Mouse (Mus musculus) right cerebral cortex, postnatal 25 days (tissue): ENCODE data around the gene Zfp954.
"Not testable (repeated sequence)": the region's sequence is repeated elsewhere in the genome, so short reads cannot be mapped to it uniquely, and the experiment has no call there.

Experiments
- DNase-seq: peaks from one replicate; pipeline ENCODE4 v3.0.0; 2022

The Zfp954 gene

DNA sequence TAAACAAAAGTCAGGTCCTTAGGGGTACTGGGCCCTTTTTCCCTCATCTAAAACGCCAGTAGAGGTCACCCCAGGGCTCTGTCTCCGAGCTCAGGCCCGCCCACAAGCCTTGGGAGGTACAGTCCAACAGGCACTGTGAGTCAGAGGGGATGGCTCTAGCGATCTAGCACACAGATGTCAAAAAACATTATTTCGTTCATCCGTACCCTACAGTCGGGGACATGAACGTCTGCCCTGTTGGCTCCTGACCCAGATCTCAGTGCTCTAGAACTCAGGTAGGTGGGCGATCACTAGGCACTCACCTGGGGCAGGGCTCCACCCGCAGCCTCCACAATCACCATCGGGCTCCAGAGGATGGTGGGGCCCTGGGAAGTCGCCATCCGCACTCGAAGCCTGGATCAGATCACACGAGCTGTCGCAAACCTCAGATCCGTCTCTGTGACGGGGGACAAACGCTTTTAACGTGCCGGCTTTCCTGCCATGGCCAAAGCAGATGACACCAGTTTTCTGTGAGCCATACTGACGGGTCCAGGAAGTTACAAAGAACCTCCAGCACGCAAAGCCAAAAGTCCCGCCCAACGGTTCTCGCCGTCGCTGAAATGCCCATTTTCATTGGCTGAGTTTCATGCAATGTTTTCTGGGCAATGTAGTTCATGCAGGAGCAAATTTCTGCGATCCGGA, at the start of gene Zfp954:
Gene Zfp954 (minus strand): TSS at position 568 of the 681 bp plus-strand sequence.
- DNase-seq = peak; percentile 85

DNA sequence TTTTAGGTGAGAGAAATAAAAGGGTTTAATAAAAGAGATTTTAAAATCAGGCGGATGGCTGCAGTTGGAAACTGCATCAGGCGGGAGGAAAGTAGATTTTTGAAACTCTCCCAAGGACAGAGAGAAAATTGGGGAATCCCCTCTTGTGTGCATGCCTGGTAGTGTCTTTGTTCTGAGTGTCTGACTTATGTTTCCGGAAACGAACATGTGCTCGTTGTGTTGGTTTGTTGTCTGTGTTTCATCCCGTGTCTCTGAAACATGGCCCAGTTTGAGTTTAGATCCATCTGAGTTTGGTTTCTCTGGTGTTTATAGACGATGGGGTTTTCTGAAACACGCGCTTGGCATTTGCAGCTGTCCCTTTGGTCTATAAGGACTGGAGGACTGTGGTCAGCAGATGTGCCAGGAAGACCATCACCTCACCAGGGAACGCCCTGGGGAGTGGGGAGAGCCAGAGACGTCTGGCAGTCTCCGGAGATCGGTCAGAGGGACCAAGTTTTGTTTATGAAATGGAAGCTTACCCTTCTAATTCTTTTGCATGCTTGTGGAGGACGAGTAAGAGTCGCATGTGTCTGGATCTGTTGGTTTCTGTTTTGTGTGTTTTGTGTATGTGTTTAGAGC, 24.8 kb upstream of the Zfp954 start:
- no peak for DNase-seq

DNA sequence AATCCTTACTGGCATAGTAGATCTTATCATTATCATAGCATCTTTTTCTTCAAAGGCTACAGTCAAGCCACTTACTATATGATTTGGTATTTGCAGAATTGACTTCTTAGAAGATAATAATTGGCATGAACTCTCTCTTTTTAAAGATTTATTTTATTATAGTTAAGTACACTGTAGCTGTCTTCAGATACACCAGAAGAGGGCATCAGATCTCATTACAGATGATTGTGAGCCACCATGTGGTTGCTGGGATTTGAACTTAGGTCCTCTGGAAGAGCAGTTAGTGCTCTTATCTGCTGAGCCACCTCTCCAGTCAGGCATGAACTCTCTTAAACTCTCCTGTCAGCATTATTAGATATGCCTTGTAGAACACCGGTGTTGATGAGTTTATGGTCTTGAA, 22.9 kb upstream of the Zfp954 start:
- no peak for DNase-seq

DNA sequence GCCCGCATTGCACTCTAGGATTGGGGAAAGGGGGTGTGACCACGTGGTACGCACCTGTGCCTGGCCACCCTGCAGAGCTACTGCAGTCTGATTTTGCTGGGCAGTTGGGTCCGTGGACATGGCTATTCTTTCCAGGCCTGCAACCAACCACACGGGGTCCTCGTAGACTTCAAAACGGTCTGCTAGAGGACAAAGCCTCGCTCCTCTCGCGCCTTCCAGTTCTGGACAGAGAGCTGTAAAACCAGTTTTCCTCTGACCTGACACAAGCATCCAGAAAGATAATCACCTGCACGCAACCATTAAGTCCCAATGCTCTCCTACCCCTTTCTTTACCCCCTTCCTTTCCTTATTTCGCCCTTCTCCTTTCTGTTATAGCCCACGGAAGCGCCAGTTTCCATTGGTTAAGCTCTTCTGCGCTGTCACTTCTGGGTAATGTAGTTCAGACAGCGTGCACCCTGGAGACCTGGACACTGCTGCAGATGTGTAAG, 15.1 kb upstream of the Zfp954 start, which contains the start of gene Zfp773:
Gene Zfp773 (minus strand): TSS at position 377 of the 488 bp plus-strand sequence.
- DNase-seq = peak; percentile 58

DNA sequence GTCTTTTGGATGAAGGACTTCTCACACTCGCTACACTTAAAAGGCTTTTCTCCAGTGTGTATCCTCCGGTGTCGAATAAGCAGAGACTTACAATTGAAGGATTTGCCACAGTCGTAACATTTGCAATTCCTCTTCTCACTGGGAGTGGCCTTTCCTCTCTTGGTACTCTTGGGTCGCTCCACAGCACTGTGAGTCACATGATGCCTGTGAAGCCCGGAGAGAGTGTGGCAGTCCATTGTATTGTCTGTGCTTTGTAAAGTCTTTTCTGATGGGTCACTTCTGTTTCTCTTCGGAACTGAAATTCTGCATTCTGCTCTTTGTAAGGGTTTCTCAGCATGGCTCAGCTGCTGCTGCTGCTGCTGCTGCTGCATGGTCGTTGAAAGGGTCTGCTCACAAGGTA, 11.5 kb upstream of the Zfp954 start:
- no peak for DNase-seq

DNA sequence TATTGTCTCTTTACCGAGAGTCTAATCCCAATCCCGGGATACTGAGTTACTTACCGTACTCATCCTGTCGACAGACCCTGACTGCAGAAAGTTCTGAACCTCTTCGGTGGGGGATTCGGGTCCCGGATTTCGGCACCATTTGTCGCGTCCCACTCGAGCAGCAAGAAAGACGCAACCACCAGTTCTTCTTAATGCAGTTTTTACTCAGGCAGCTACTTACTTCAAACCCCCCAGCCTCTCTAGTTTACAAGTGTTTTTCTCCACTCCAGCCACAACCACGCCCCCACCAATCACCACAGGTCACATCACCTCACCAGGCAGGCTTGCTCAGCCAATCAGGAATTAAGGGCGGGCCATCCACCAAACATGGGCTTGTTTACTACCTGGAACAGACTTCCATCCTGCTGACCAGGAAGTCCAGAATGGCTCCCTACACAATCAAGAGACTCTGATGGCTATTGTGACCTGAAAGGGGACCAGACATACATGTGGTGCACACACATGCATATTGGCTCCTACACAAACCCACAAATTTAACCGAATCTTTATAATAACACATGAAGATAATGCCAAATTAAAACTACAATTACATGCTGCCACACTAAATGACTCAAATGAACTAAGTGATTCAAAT, 9.3 kb upstream of the Zfp954 start:
- not testable (repeated sequence) for DNase-seq

DNA sequence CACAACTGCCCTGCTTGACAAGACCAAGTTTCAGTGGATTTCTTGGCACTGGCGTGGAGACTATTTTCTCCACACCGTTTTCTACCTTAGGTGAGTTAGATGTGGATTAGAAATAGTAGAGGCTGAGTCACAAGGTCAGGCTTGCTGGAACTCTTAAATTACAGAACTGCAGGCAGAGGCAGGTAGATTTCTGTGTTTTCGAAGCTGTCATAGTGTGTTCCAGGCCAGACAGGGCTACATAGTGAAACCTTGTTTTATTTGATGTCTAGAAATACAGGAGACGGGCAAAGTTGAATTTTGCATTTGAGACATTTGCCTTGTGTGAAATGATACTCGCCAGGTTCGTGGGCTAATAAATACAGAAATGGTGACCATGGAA, 303 bp upstream of the Zfp954 start:
- no peak for DNase-seq

DNA sequence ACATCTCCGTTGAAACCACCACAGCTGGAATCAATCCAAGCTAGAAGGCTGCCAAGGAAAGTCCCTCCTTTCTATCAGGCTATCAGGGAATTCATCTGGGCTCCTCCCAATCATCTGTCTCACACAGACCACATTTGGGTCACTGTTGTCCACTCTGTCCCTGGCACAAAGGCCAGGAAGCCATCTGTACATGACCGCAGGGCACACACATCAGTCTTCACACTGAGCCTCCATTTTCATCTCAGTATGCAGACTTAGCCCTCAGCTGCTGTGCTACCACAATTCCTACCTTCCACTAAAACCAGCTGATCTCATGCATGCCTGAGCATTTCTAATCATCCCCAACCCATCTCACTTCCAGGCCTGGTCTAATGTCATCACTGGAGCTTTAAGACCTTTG, 2.8 kb downstream of the Zfp954 start:
- no peak for DNase-seq

DNA sequence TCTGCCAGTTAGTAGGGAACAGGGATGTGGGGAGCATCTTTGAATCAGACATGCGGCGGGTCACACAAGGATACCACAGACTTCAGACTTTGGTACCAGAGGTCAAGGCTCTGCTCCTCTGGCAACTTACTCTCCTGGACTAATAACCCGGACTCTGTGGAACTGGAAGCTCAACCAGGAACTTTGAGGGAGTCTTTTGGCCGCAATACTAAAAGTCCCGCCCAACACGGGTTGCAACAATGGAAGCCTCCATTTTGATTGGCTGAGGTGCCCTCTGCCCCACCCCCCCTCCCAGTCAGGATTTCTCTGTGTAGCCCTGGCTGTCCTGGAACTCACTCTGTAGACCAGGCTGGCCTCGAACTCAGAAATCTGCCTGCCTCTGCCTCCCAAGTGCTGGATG, 12.8 kb downstream of the Zfp954 start:
- no peak for DNase-seq
